Mouse (Mus musculus): Measurements from ENCODE around the gene Gm39115.

Gm39115 gene

GRCm38 (mm10) chr7:142086159-142086905 lies 49.5 kb downstream of the Gm39115 start:
- TF ChIP-seq GATA4 (IDR thresholded peaks at IDR 0.05; ENCODE audit: insufficient replicate concordance, low read length), result no peak

Measured in liver, adult (tissue).